Mouse (Mus musculus) cerebellum, adult 2 months (tissue): ENCODE results near the gene Lhx5. TPM values are rescaled to one million over a fixed set of nuclear protein-coding genes. Genes with fewer than 3 reads are reported as not detected.

ENCODE experiments used
- DNase-seq, 2 experiments: peaks; one replicate each; pipeline ENCODE4 v3.0.0; 2021
- H3K27ac ChIP-seq: fragments of 200-500 bp; 2 replicates; pipeline ENCODE4 v1.5.1; 2012; ENCODE audit warnings: low read length, control low read depth, inconsistent platforms; ENCODE audit not compliant: insufficient read depth
- H3K27me3 ChIP-seq: fragments of 200-500 bp; 2 replicates; pipeline ENCODE4 v1.6.1; 2012; ENCODE audit warnings: inconsistent platforms, mild to moderate bottlenecking, low read length, moderate library complexity; ENCODE audit not compliant: control insufficient read depth, insufficient read depth
- H3K4me1 ChIP-seq: fragments of 200-500 bp; 2 replicates; pipeline ENCODE4 v1.6.1; 2011; ENCODE audit warnings: low read length; ENCODE audit not compliant: control insufficient read depth, insufficient read depth
- H3K4me3 ChIP-seq: fragments of 200-500 bp; replicated peaks from 2 replicates; pipeline ENCODE3; 2011; ENCODE audit warnings: mild to moderate bottlenecking, low read depth, low read length, control low read depth; ENCODE audit not compliant: insufficient read depth
- CTCF ChIP-seq: fragments of 200-500 bp; IDR thresholded peaks from 2 replicates; pipeline ENCODE4 v1.5.1; 2011; ENCODE audit warnings: low read depth, mild to moderate bottlenecking, control low read depth, low read length, moderate library complexity, borderline replicate concordance; ENCODE audit not compliant: insufficient read depth
- POLR2A ChIP-seq: fragments of 200-500 bp; IDR thresholded peaks from 2 replicates; pipeline ENCODE4 v1.6.1; 2011; ENCODE audit warnings: low read length, control low read depth, borderline replicate concordance; ENCODE audit not compliant: insufficient read depth
- WGBS: fragments of 180-500 bp; shearing (Covaris S2); methylation state at CpG from one replicate; pipeline ENCODE4 v1.1.7; 2018; 5-methylcytosine and 5-hydroxymethylcytosine counted together
- polyA plus RNA-seq: library from polyadenylated mRNA; depleted of rRNA; stranded (reverse); fragments of >200 nt; gene quantifications from 2 replicates; pipeline ENCODE4 v1.2.3, GENCODE M21; 2012

The Lhx5 gene
- polyA plus RNA-seq, 1 experiment = 7.7 TPM

DNA sequence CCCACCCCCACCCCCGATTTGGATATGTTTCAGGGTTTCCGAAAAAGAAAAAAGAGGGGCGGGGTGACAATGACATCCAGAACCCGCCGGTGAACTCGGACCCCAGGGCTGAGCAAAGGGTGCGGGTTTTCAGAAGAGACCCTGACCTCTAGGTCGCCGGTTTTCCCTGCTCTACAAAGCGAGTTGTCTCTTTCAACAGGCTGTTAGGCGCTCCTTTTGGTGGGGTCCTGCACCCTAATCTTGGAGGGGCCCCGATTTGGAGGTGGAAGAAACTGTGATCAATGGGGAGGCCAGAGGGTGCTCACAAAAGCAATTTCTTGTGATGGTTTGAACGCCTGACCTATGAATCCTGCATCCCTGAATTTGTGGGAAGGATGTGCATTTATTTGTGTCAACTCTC, 7.0 kb downstream of the Lhx5 start:
- H3K27ac ChIP-seq = no peak overlapping the region
- no peak for DNase-seq
- no peaks in the 10 kb centered on the region; the same call in 1 of the 2 replicates for H3K4me1 ChIP-seq
- H3K4me3 ChIP-seq = no peak overlapping the region
- WGBS = 5% methylated on average over 13 of the region's 13 CpGs
- peaks cover 6% of the 10 kb centered on the region; the same call in 1 of the 2 replicates for H3K27me3 ChIP-seq
- TF ChIP-seq CTCF (no peak), POLR2A (no peak)

DNA sequence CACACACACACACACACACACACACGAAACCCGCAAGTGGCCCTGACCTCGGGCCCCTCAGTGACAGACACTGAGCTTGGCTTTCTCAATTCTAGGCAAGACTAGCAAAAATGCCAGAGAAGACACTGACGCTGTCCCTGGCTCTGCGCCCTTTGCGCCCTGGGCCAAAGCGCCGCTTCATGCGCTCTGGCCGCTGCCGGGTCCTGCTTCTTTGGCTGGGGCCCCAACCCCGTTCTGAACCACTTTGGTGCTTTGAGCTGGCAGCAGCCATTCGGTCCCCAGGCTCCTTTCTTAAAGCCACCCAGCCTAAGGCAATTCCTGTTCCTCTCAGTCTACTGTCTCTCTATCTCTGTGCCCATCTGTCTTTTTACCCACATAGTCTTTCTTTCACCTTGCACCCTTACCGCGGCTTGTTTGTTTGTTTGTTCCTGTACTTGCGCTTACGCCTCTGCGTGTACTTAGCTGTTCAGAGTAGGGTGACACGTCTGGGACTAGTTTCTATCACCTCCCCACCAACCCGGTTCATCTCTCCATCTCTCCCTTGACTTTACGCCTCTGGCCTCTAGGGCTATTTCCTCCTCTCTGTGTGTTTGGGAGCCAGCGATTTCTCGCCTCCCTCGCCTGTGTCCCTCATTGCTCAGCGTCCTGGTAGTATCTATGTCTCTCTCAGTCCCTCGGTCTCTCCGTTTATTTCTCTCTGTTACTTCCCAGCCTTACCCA, 7.7 kb downstream of the Lhx5 start:
- Histone ChIP-seq H3K27me3 (peaks cover 6% of the 10 kb centered on the region; the same call in 1 of the 2 replicates), H3K4me3 (no peak overlapping the region)

DNA sequence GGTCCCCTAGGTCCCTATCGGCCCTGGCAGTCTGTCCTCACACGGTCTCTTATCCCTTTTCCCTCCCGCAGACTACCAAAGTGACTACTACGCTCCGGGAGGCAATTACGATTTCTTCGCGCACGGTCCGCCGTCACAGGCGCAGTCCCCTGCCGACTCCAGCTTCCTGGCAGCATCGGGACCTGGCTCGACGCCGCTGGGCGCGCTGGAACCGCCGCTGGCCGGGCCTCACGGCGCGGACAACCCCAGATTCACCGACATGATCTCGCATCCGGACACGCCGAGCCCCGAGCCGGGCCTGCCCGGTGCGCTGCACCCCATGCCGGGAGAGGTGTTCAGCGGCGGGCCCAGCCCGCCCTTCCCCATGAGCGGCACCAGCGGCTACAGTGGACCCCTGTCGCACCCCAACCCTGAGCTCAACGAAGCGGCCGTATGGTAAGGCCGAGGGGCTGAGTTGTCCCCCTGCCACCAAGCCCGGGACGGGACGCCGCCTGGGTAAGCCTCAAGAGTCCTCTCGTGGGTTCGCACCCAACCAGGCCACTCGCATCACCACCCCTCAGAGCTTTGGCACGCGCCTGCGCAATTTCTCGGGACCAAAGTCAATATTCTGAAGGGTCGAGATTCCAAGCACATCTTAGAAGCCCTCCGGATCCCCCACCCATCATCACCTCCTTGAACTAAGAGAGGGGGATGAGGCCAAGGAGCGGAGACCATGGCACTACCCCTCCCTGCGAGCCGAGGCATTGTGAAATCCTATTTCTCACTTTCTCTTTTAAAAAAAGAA, 8.6 kb downstream of the Lhx5 start:
- H3K27me3 ChIP-seq = peaks cover 6% of the 10 kb centered on the region; the same call in 1 of the 2 replicates
- peak overlapping the region; percentile 62 for H3K4me3 ChIP-seq
- H3K4me1 ChIP-seq = no peaks in the 10 kb centered on the region; the same call in 1 of the 2 replicates
- under 1% methylated on average over 61 of the region's 61 CpGs for WGBS
- no peak overlapping the region for H3K27ac ChIP-seq
- TF ChIP-seq CTCF (no peak), POLR2A (no peak)
- peak in 1 of 2 experiments; percentile 44 for DNase-seq

More for the DNA sequence above, 7.7 kb downstream of the Lhx5 start:
- no peak for TF ChIP-seq CTCF
- no peak for TF ChIP-seq POLR2A
- WGBS = 2% methylated on average over 27 of the region's 27 CpGs
- DNase-seq = peak; percentile 44 to 45
- no peak overlapping the region for H3K27ac ChIP-seq
- no peaks in the 10 kb centered on the region; the same call in 1 of the 2 replicates for H3K4me1 ChIP-seq

DNA sequence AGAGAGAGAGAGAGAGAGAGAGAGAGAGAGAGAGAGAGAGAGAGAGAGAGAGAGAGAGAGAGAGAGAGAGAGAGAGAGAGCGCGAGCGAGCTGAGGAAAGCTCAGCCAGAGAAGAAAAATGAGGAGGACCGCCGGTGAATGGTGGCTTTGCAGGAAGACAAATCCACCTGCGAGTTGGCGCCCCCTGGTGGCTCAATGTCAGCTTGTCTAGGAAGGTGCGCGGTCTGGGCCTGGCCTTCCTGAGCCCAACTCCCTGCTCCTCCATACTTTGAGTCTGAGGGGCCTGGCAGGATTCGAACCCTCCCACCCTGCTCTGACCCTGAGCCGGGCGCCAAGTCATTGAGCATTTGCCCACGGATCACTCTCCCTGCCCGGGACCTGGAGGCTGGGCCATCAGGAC, 9.2 kb downstream of the Lhx5 start:
- 5% methylated on average over 14 of the region's 14 CpGs for WGBS
- peak; percentile 84 to 92 for DNase-seq
- no peak overlapping the region for H3K4me3 ChIP-seq

DNA sequence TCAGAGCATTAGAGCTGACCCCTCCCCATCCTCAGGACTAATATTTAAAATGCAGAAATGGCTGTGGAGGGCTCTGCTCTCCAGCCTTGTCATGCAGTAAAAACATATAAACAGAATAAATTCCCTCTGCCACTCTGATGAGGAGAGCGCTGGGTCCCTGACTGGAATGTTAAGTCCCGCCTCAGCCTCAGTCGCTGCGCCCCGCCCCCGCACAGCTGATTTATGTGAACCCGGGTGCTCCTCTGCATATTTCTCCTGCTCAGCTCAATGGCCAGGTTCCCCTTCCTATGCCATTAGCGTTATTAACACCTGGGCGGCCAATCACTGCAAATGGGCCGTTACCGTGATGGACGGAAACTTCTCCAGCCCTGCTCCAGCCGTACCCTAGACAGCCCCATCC, 15.8 kb downstream of the Lhx5 start:
- Histone ChIP-seq H3K4me1 (no peaks in the 10 kb centered on the region), H3K27me3 (no peaks in the 10 kb centered on the region), H3K4me3 (no peak overlapping the region), H3K27ac (no peak overlapping the region)
- 58% methylated on average over 13 of the region's 13 CpGs for WGBS
- TF ChIP-seq POLR2A (no peak), CTCF (no peak)
- DNase-seq = no peak

More for the DNA sequence above, 9.2 kb downstream of the Lhx5 start:
- Histone ChIP-seq H3K27ac (no peak overlapping the region), H3K27me3 (peaks cover 6% of the 10 kb centered on the region; the same call in 1 of the 2 replicates), H3K4me1 (no peaks in the 10 kb centered on the region; the same call in 1 of the 2 replicates)
- TF ChIP-seq CTCF = peak; percentile 91
- no peak for TF ChIP-seq POLR2A

DNA sequence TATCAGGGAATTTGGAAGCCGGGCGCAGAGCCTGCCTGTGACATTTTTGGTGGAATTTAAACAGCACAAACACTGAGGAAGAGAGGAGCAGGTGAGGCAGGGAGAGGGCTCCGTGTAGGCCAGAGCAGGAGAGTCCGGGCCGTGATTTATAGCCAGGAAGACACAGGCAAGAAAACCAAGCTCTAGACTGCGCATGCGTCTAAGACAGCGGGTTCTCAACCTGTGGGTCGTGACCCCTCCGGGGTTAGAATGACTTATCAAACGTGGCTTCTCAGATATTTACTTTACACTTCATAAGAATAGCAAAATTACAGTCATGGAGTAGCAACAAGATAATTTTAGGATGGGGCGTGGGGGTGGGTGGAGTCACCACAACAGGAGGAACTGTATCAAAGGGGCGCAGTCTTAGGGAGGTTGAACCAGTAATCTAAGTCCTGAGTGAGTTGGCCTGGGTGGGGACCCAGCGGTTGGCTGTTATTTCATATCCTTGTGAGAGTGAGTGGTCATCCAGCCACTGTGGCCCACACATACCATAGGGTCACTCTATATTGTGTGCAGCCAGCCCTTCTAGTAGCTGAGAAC, 23.3 kb downstream of the Lhx5 start:
- WGBS = 82% methylated on average over 14 of the region's 14 CpGs

DNA sequence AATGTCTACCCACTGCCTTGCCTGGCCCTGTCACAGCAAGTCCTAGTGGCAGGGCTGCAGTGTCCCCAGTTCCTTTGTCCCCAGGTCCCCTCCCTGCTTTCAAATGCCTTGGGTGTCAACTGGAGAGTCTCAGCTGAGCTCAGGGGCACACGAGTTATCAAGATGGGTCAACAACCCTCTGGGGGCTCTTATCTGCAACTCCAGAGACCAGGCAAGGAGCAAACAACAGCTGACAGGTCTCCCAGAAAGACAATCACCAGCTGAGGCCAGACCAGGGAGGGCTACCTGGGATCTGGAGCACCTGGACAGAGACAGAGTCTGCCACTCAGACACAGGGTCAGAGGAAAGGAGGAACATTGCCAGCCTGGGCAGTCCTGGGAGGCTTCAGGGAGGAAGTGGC, 24.8 kb downstream of the Lhx5 start:
- Histone ChIP-seq H3K27ac (no peak overlapping the region), H3K4me1 (no peaks in the 10 kb centered on the region), H3K27me3 (no peaks in the 10 kb centered on the region), H3K4me3 (no peak overlapping the region)
- TF ChIP-seq CTCF = no peak
- no peak for TF ChIP-seq POLR2A
- 42% methylated on average over 1 of the region's 1 CpGs for WGBS
- DNase-seq = no peak

More for the DNA sequence above, 23.3 kb downstream of the Lhx5 start:
- Histone ChIP-seq H3K27ac (no peak overlapping the region), H3K4me1 (no peaks in the 10 kb centered on the region), H3K4me3 (no peak overlapping the region), H3K27me3 (no peaks in the 10 kb centered on the region)
- TF ChIP-seq CTCF (no peak), POLR2A (no peak)
- no peak for DNase-seq
